Mouse (Mus musculus): ENCODE results near the gene Rag1.

DNA sequence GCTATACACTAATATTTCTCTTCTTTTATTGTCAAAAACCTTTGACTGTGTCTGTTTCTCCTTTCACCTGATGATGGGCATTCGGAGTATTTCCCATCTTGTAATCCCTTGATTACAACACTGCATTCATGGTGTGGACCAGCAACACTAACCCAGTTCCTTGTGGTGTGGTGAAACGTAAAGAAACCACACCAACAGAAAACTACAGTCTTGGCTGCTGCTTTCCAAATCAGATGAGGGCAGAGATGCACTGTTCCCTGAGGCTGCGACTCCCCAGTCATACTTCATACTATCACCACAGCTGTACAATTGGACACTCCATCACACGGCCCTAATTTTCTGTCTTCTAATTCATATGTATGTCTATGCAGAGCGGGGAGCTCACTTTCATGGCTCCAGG, 54.6 kb downstream of the Rag1 start:
- TF ChIP-seq TAL1 (IDR thresholded peaks at IDR 0.05; ENCODE audit: low read length): no peak
- TF ChIP-seq GATA1 (IDR thresholded peaks at IDR 0.05; ENCODE audit: low read length): no peak

Data from erythroblast, embryonic 14.5 days (primary cell).